Mouse (Mus musculus) megakaryocyte-erythroid progenitor cell, adult 5-6 weeks (primary cell): ENCODE data around the gene Prdm1. TPM values are rescaled to one million over a fixed set of nuclear protein-coding genes. Genes with fewer than 3 reads are reported as not detected.
A peak's percentile ranks its signal among the peaks of the same experiment; 100 is the strongest.

Experiments
- ATAC-seq: replicated peaks from 2 replicates; pipeline ENCODE4 v1.8.0; 2016; ENCODE audit warnings: mild to moderate bottlenecking, inconsistent platforms; ENCODE audit not compliant: severe bottlenecking, poor library complexity, low FRiP score, low TSS enrichment
- total RNA-seq, 2 experiments: library from RNA; stranded (forward) in 1 of 2; stranded (reverse) in 1 of 2; fragments of 200-1000, 215-1000 nt in 1 of 2; fragments of >200 nt in 1 of 2; fragmentation: Nextera tagmentation in 1 of 2; gene quantifications; 2 replicates each; pipeline ENCODE4 v1.2.3; 2014 to 2017

Gene Prdm1
- total RNA-seq, 2 experiments from 2014 or later, result 0.48 TPM; not detected in 1

- ATAC-seq, result no peak; the same call in 1 of the 2 replicates
Observed at GRCm38 (mm10) chr10:44459321-44460000, 68.8 kb downstream of the Prdm1 start.

- ATAC-seq, result peak; percentile 97
Observed at GRCm38 (mm10) chr10:44458534-44459315, 69.6 kb downstream of the Prdm1 start.

- no peak for ATAC-seq
Observed at GRCm38 (mm10) chr10:44457791-44458533, 70.3 kb downstream of the Prdm1 start.

- no peak for ATAC-seq
Observed at GRCm38 (mm10) chr10:44456757-44457595, 71.3 kb downstream of the Prdm1 start.

- no peak for ATAC-seq
Observed at GRCm38 (mm10) chr10:44454753-44455152, 73.5 kb downstream of the Prdm1 start.

- no peak for ATAC-seq
Observed at GRCm38 (mm10) chr10:44454111-44454510, 74.2 kb downstream of the Prdm1 start.

- no peak for ATAC-seq
Observed at GRCm38 (mm10) chr10:44450835-44451234, 77.5 kb downstream of the Prdm1 start.

- ATAC-seq, result no peak
Observed at GRCm38 (mm10) chr10:44450108-44450507, 78.2 kb downstream of the Prdm1 start.

- ATAC-seq, result no peak
Observed at GRCm38 (mm10) chr10:44449666-44450065, 78.6 kb downstream of the Prdm1 start.

- peak; percentile 63 for ATAC-seq
Observed at GRCm38 (mm10) chr10:44448165-44448564, 80.1 kb downstream of the Prdm1 start.

- no peak; the same call in 1 of the 2 replicates for ATAC-seq
Observed at GRCm38 (mm10) chr10:44447406-44448139, 80.7 kb downstream of the Prdm1 start.

GRCm38 (mm10) chr10:44447001-44447400, 81.3 kb downstream of the Prdm1 start:
- no peak for ATAC-seq

GRCm38 (mm10) chr10:44444415-44444814, 83.9 kb downstream of the Prdm1 start:
- no peak for ATAC-seq

GRCm38 (mm10) chr10:44443696-44444095, 84.6 kb downstream of the Prdm1 start:
- ATAC-seq, result no peak

GRCm38 (mm10) chr10:44439732-44440131, 88.6 kb downstream of the Prdm1 start:
- no peak for ATAC-seq

GRCm38 (mm10) chr10:44437614-44438013, 90.7 kb downstream of the Prdm1 start:
- ATAC-seq, result no peak

GRCm38 (mm10) chr10:44435956-44436355, 92.3 kb downstream of the Prdm1 start:
- no peak for ATAC-seq

- ATAC-seq, result peak; percentile 65
Observed at GRCm38 (mm10) chr10:44434702-44435181, 93.6 kb downstream of the Prdm1 start.
